Mouse (Mus musculus): ENCODE data around the gene Zscan2. TPM values are rescaled to one million over a fixed set of nuclear protein-coding genes. Genes with fewer than 3 reads are reported as not detected.
A peak's percentile ranks its signal among the peaks of the same experiment; 100 is the strongest.

Gene Zscan2
- polyA plus RNA-seq, 1 experiment: 1.5 TPM

- H3K4me1 ChIP-seq (ENCODE audit: control insufficient read depth, insufficient read depth, insufficient read length, low read length): no peaks in the 10 kb centered on the region
- H3K4me3 ChIP-seq (ENCODE audit: insufficient read depth, low read depth, low read length): no peak overlapping the region
- H3K27ac ChIP-seq (replicated peaks; ENCODE audit: low read depth, low read length): no peak overlapping the region
These were observed 5.4 kb upstream of the Zscan2 start for GRCm38 (mm10) chr7:80855316-80855715.

GRCm38 (mm10) chr7:80857181-80857580 lies 3.5 kb upstream of the Zscan2 start:
- no peak overlapping the region for H3K27ac ChIP-seq (replicated peaks; ENCODE audit: low read depth, low read length)
- no peaks in the 10 kb centered on the region for H3K4me1 ChIP-seq (ENCODE audit: control insufficient read depth, insufficient read depth, insufficient read length, low read length)
- H3K4me3 ChIP-seq (ENCODE audit: insufficient read depth, low read depth, low read length): no peak overlapping the region

- peaks cover 4% of the 10 kb centered on the region for H3K4me1 ChIP-seq (ENCODE audit: control insufficient read depth, insufficient read depth, insufficient read length, low read length)
- peak overlapping the region; percentile 73 for H3K4me3 ChIP-seq (ENCODE audit: insufficient read depth, low read depth, low read length)
- no peak overlapping the region for H3K27ac ChIP-seq (replicated peaks; ENCODE audit: low read depth, low read length)
These were observed 493 bp upstream of the Zscan2 start for GRCm38 (mm10) chr7:80860227-80860626.

- Histone ChIP-seq H3K4me3 (ENCODE audit: insufficient read depth, low read depth, low read length) (no peak overlapping the region), H3K4me1 (ENCODE audit: control insufficient read depth, insufficient read depth, insufficient read length, low read length) (peaks cover 4% of the 10 kb centered on the region), H3K27ac (replicated peaks; ENCODE audit: low read depth, low read length) (no peak overlapping the region)
These were observed 1.8 kb downstream of the Zscan2 start for GRCm38 (mm10) chr7:80862475-80862874.

- H3K4me1 ChIP-seq (ENCODE audit: control insufficient read depth, insufficient read depth, insufficient read length, low read length): peaks cover 4% of the 10 kb centered on the region
- no peak overlapping the region for H3K27ac ChIP-seq (replicated peaks; ENCODE audit: low read depth, low read length)
- H3K4me3 ChIP-seq (ENCODE audit: insufficient read depth, low read depth, low read length): no peak overlapping the region
These were observed 2.8 kb downstream of the Zscan2 start for GRCm38 (mm10) chr7:80863520-80863919.

- H3K4me3 ChIP-seq (ENCODE audit: insufficient read depth, low read depth, low read length): no peak overlapping the region
- peaks cover 4% of the 10 kb centered on the region for H3K4me1 ChIP-seq (ENCODE audit: control insufficient read depth, insufficient read depth, insufficient read length, low read length)
- H3K27ac ChIP-seq (replicated peaks; ENCODE audit: low read depth, low read length): no peak overlapping the region
These were observed 3.4 kb downstream of the Zscan2 start for GRCm38 (mm10) chr7:80864151-80864550.

- Histone ChIP-seq H3K4me3 (ENCODE audit: insufficient read depth, low read depth, low read length) (no peak overlapping the region), H3K27ac (replicated peaks; ENCODE audit: low read depth, low read length) (peak overlapping the region; percentile 34), H3K4me1 (ENCODE audit: control insufficient read depth, insufficient read depth, insufficient read length, low read length) (peaks cover 4% of the 10 kb centered on the region)
These were observed 4.1 kb downstream of the Zscan2 start for GRCm38 (mm10) chr7:80864831-80865230.

- H3K4me1 ChIP-seq (ENCODE audit: control insufficient read depth, insufficient read depth, insufficient read length, low read length): peaks cover 4% of the 10 kb centered on the region
- H3K27ac ChIP-seq (replicated peaks; ENCODE audit: low read depth, low read length): no peak overlapping the region
- H3K4me3 ChIP-seq (ENCODE audit: insufficient read depth, low read depth, low read length): no peak overlapping the region
These were observed 4.8 kb downstream of the Zscan2 start for GRCm38 (mm10) chr7:80865521-80865920.

GRCm38 (mm10) chr7:80866514-80867147 lies 5.9 kb downstream of the Zscan2 start:
- peaks cover 4% of the 10 kb centered on the region for H3K4me1 ChIP-seq (ENCODE audit: control insufficient read depth, insufficient read depth, insufficient read length, low read length)
- H3K27ac ChIP-seq (replicated peaks; ENCODE audit: low read depth, low read length): no peak overlapping the region
- H3K4me3 ChIP-seq (ENCODE audit: insufficient read depth, low read depth, low read length): no peak overlapping the region

- Histone ChIP-seq H3K27ac (replicated peaks; ENCODE audit: low read depth, low read length) (no peak overlapping the region), H3K4me1 (ENCODE audit: control insufficient read depth, insufficient read depth, insufficient read length, low read length) (peaks cover 4% of the 10 kb centered on the region), H3K4me3 (ENCODE audit: insufficient read depth, low read depth, low read length) (no peak overlapping the region)
These were observed 8.0 kb downstream of the Zscan2 start for GRCm38 (mm10) chr7:80868686-80869085.

- H3K4me3 ChIP-seq (ENCODE audit: insufficient read depth, low read depth, low read length): no peak overlapping the region
- H3K4me1 ChIP-seq (ENCODE audit: control insufficient read depth, insufficient read depth, insufficient read length, low read length): no peaks in the 10 kb centered on the region; the same call in 1 of the 2 replicates
- no peak overlapping the region for H3K27ac ChIP-seq (replicated peaks; ENCODE audit: low read depth, low read length)
These were observed 12.3 kb downstream of the Zscan2 start for GRCm38 (mm10) chr7:80873038-80873437.

- Histone ChIP-seq H3K27ac (replicated peaks; ENCODE audit: low read depth, low read length) (no peak overlapping the region), H3K4me3 (ENCODE audit: insufficient read depth, low read depth, low read length) (no peak overlapping the region)
These were observed 12.9 kb downstream of the Zscan2 start for GRCm38 (mm10) chr7:80873631-80874030.

GRCm38 (mm10) chr7:80875727-80876126 lies 15.0 kb downstream of the Zscan2 start:
- no peaks in the 10 kb centered on the region; the same call in 1 of the 2 replicates for H3K4me1 ChIP-seq (ENCODE audit: control insufficient read depth, insufficient read depth, insufficient read length, low read length)

More at GRCm38 (mm10) chr7:80873631-80874030, 12.9 kb downstream of the Zscan2 start:
- H3K4me1 ChIP-seq (ENCODE audit: control insufficient read depth, insufficient read depth, insufficient read length, low read length): no peaks in the 10 kb centered on the region; the same call in 1 of the 2 replicates

GRCm38 (mm10) chr7:80882830-80883505 lies 22.2 kb downstream of the Zscan2 start:
- Histone ChIP-seq H3K27ac (replicated peaks; ENCODE audit: low read depth, low read length) (no peak overlapping the region), H3K4me1 (ENCODE audit: control insufficient read depth, insufficient read depth, insufficient read length, low read length) (peaks cover 4% of the 10 kb centered on the region; the same call in 1 of the 2 replicates), H3K4me3 (ENCODE audit: insufficient read depth, low read depth, low read length) (peak overlapping the region; percentile 15; the same call in 1 of the 2 replicates)

More at GRCm38 (mm10) chr7:80875727-80876126, 15.0 kb downstream of the Zscan2 start:
- Histone ChIP-seq H3K27ac (replicated peaks; ENCODE audit: low read depth, low read length) (no peak overlapping the region), H3K4me3 (ENCODE audit: insufficient read depth, low read depth, low read length) (no peak overlapping the region)

- Histone ChIP-seq H3K4me3 (ENCODE audit: insufficient read depth, low read depth, low read length) (no peak overlapping the region), H3K4me1 (ENCODE audit: control insufficient read depth, insufficient read depth, insufficient read length, low read length) (peaks cover 4% of the 10 kb centered on the region; the same call in 1 of the 2 replicates), H3K27ac (replicated peaks; ENCODE audit: low read depth, low read length) (no peak overlapping the region)
These were observed 24.9 kb downstream of the Zscan2 start for GRCm38 (mm10) chr7:80885666-80886065.

- Histone ChIP-seq H3K27ac (replicated peaks; ENCODE audit: low read depth, low read length) (no peak overlapping the region), H3K4me1 (ENCODE audit: control insufficient read depth, insufficient read depth, insufficient read length, low read length) (peaks cover 2% of the 10 kb centered on the region), H3K4me3 (ENCODE audit: insufficient read depth, low read depth, low read length) (no peak overlapping the region)
These were observed 27.9 kb downstream of the Zscan2 start for GRCm38 (mm10) chr7:80888595-80888994.

All from brown adipose tissue, adult 24 weeks (tissue).